Mouse (Mus musculus): ENCODE measurements around the gene Tcl1b2.
A peak's percentile ranks its signal among the peaks of the same experiment; 100 is the strongest.
"Not testable (repeated sequence)": the region's sequence is repeated elsewhere in the genome, so short reads cannot be mapped to it uniquely, and the experiment has no call there.

Gene Tcl1b2

DNA sequence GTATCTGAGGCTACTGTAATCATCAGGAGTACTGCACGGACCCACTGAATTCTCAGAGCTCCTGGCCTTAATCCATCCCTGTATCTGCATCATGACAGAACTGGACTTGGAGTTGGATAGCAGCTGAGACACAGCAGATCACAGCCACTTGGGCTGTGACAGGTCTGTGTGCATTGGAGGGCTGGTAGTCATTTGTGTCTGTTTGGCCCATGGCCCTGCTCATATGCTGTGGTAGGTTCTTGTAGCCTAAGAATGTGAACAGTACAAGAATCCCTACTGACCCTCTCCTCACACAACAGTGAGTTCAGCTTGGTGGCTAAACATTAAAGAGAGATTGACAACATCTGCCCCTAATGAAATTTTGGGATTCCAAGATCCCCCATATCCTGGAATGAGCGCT is 27.6 kb downstream of the Tcl1b2 start:
- DNase-seq (ENCODE audit: low spot score): no peak

DNA sequence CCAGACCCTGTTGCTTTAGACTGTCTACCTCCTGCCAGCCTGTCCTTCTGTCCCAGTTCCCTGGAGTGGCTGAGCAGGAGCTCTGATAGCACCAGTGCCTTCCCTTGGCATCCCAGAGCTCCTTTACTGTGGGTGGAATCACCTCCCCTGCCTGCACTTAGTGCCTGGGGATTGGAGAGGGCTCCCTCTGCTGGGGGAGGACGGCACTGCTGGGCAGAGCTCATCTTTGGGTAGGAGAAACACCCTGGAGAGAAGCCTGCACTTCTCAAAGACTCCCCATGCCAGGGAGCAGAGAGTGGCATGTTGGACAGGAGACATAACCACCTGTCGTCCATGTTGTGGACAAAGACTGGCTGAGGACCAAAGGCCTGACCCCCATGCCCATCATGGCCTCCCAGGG is 28.5 kb downstream of the Tcl1b2 start:
- DNase-seq (ENCODE audit: low spot score): peak; percentile 4

DNA sequence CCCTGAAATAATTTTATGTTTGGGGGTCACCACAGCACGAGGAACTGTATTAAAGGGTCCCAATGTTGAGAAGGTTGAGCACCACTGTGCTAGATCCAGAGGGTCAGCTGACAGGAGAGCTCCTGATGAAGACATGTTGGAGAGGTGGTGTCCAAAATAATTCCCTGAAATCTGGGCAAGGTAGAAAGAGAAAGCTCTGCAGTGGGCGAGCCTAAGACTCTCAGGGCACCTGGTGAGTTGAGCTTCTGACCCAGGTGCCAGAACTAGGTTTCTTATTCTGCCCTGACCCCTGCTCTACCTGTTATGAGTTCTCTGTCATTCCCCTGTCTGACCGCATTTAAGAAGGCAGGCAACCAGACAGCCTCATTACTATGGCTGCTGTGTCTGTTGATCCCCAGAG is 30.2 kb downstream of the Tcl1b2 start, which contains the start of gene Tcl1b5:
Gene Tcl1b5, plus strand, starts transcription at position 301 of the 400 bp plus-strand sequence.
- not testable (repeated sequence) for DNase-seq (ENCODE audit: low spot score)

DNA sequence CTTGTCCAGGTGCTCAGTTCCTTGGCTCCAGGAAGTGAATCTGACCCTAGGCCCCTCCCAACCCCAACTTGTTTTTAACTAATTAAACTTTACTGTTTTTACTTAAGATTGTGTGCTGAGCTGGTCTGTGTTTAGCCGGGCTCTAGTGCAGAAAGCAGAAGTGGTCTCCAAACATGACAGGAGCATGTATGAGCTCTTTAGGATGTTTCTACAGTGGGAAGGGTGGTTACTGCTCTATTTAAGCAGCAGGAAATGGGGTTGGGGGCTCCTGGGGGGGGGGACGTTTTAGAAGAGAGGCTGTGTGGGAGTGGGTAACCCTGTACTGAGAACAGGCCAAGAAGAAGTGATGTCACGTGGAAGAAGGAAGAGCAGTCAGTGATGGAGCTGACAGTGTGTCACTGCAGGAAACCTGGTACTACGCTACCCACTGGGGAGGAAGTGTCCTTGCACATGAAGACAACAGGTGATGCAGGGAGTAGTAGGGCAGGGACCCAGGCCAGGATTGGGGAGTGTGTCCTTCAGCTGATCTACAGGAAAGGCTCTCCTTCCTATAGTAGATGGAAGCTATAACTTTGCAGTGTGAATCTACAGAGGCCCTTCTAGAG is 35.3 kb downstream of the Tcl1b2 start:
- DNase-seq (ENCODE audit: low spot score): not testable (repeated sequence)

DNA sequence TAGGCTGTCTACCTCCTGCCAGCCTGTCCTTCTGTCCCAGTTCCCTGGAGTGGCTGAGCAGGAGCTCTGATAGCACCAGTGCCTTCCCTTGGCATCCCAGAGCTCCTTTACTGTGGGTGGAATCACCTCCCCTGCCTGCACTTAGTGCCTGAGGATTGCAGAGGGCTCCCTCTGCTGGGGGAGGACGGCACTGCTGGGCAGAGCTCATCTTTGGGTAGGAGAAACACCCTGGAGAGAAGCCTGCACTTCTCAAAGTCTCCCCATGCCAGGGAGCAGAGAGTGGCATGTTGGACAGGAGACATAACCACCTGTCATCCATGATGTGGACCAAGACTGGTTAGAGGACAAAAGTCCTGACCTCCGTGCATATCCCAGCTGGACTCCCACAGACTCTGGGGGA is 43.2 kb downstream of the Tcl1b2 start:
- DNase-seq (ENCODE audit: low spot score): not testable (repeated sequence)

DNA sequence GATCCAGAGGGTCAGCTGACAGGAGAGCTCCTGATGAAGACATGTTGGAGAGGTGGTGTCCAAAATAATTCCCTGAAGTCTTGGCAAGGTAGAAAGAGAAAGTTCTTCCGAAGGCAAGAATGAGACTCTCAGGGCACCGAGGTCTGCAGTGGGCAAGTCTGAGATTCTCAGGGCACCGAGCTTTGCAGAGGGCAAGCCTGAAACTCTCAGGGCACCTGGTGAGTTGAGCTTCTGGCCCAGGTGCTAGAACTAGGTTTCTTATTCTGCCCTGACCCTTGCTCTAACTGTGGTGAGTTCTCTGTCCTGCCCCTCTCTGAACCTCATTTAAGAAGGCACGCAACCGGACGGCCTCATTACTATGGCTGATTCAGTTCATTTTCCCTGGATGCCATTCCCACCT is 44.9 kb downstream of the Tcl1b2 start, which contains the start of gene Tcl1b3:
Gene Tcl1b3, plus strand, starts transcription at position 301 of the 400 bp plus-strand sequence.
- not testable (repeated sequence) for DNase-seq (ENCODE audit: low spot score)

DNA sequence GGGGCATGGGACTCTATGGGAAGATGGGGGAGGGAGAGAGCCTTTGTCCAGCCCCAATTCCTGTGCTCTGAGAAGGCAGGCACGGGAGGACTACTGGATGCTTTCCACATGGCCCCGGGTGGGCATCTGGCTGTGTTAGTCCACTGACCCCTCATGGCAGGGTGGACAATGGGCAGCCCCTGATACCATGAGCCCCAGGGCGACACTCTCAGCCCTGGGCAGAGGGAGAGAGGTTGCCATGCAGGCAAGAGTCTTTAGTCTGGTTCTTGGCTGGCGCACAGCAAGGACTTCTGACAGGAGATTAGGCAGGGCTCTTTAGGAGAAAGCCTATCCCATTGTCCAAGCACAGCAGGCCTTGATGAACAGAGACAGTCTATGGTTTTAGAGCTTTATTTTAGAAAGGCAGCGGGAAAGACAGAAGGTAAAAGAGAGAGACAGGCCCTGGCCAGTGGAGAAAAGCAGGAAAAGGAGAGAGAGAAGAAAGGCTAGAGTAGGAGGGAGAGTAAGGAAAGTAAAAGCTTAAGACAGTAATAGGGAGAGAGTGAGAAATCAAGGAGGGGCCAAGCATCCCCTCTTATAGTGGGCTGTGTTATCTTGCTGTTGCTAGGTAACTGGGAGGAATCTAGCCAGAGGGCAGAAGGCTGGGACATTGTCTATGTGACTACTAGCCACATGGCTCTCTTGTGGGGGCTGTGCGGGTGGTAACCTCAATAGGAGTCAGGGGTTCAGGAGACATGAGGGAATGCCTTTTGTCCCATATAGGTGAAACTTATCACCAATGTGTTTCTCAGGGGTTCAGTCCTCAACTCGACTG is 54.1 kb downstream of the Tcl1b2 start:
- DNase-seq (ENCODE audit: low spot score): peak; percentile 28

DNA sequence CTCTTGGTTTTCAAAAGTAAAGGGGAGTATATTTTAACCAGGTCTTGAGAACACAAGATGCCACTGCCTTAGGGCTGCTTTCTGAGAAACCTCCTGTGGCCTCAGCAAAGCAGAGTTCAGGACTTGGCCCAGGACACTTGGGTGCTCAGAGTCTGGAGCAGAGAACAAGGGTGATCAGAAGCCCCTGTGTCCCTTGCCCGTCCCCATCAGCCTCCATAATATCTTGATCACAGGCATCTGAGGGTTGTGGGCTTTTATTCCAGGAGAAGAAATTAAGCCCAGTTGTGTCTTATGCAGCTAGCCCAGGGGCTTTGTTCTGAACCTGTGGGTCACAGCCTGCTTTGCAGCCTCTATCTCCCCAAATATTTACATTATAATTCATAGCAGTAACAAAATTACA is 55.8 kb downstream of the Tcl1b2 start, which contains the start of gene Tcl1b4:
Gene Tcl1b4, plus strand, starts transcription at position 301 of the 400 bp plus-strand sequence.
- not testable (repeated sequence) for DNase-seq (ENCODE audit: low spot score)
